Mouse (Mus musculus): ENCODE results near the gene Ambra1. TPM values are rescaled to one million over a fixed set of nuclear protein-coding genes. Genes with fewer than 3 reads are reported as not detected.

The Ambra1 gene
- polyA plus RNA-seq, 1 experiment: 15.8 TPM

GRCm38 (mm10) chr2:91729571-91729970, 363 bp upstream of the Ambra1 start:
- TF ChIP-seq FLI1 (IDR thresholded peaks at IDR 0.05; ENCODE audit: low read length) (no peak), GATA1 (IDR thresholded peaks at IDR 0.05; ENCODE audit: borderline replicate concordance, low read length) (no peak)
- no peaks in the 10 kb centered on the region for H3K9me3 ChIP-seq
- H3K27me3 ChIP-seq (replicated peaks): no peaks in the 10 kb centered on the region
- H3K4me3 ChIP-seq (replicated peaks): peak overlapping the region; percentile 98
- H3K36me3 ChIP-seq (replicated peaks; ENCODE audit: low read length): peaks cover 11% of the 10 kb centered on the region
- H3K4me1 ChIP-seq: peaks cover 40% of the 10 kb centered on the region

- peaks cover 52% of the 10 kb centered on the region for H3K4me1 ChIP-seq
- TF ChIP-seq FLI1 (IDR thresholded peaks at IDR 0.05; ENCODE audit: low read length): no peak
- TF ChIP-seq GATA1 (IDR thresholded peaks at IDR 0.05; ENCODE audit: borderline replicate concordance, low read length): no peak
- H3K4me3 ChIP-seq (replicated peaks): no peak overlapping the region
These were observed 5.3 kb downstream of the Ambra1 start for GRCm38 (mm10) chr2:91735221-91735620.

GRCm38 (mm10) chr2:91739586-91739985, 9.7 kb downstream of the Ambra1 start:
- no peak overlapping the region for H3K4me3 ChIP-seq (replicated peaks)

More at GRCm38 (mm10) chr2:91735221-91735620, 5.3 kb downstream of the Ambra1 start:
- Histone ChIP-seq H3K27me3 (replicated peaks) (no peaks in the 10 kb centered on the region), H3K9me3 (no peaks in the 10 kb centered on the region), H3K36me3 (replicated peaks; ENCODE audit: low read length) (peaks cover 27% of the 10 kb centered on the region)

DNA sequence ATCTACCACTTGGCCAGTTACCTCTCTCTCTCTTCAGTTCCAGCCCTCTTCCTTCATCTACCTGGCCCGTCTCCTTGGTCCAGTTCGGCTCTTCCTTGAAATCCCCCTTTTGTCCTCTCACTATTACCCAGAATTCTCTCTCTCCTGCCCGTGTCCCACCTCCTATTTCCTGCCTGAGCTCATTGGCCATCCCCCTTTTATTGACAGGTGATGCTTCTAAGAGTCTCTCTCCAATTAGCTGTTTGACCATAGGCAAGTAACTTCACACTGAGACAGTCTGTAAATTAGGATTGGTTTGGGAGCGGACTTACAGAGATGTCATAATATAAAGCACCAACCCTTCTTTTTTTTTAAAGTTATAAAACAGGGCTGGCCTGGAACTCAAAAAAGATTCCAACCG, 14.8 kb downstream of the Ambra1 start:
- H3K4me1 ChIP-seq: peaks cover 32% of the 10 kb centered on the region
- no peak for TF ChIP-seq FLI1 (IDR thresholded peaks at IDR 0.05; ENCODE audit: low read length)
- no peak for TF ChIP-seq GATA1 (IDR thresholded peaks at IDR 0.05; ENCODE audit: borderline replicate concordance, low read length)
- no peaks in the 10 kb centered on the region for H3K9me3 ChIP-seq
- H3K27me3 ChIP-seq (replicated peaks): no peaks in the 10 kb centered on the region
- peaks cover 13% of the 10 kb centered on the region for H3K36me3 ChIP-seq (replicated peaks; ENCODE audit: low read length)
- H3K4me3 ChIP-seq (replicated peaks): no peak overlapping the region

More at GRCm38 (mm10) chr2:91739586-91739985, 9.7 kb downstream of the Ambra1 start:
- no peak for TF ChIP-seq FLI1 (IDR thresholded peaks at IDR 0.05; ENCODE audit: low read length)
- TF ChIP-seq GATA1 (IDR thresholded peaks at IDR 0.05; ENCODE audit: borderline replicate concordance, low read length): no peak
- H3K27me3 ChIP-seq (replicated peaks): no peaks in the 10 kb centered on the region
- H3K4me1 ChIP-seq: peaks cover 66% of the 10 kb centered on the region
- H3K36me3 ChIP-seq (replicated peaks; ENCODE audit: low read length): peaks cover 24% of the 10 kb centered on the region
- H3K9me3 ChIP-seq: no peaks in the 10 kb centered on the region

- Histone ChIP-seq H3K36me3 (replicated peaks; ENCODE audit: low read length) (peaks cover 5% of the 10 kb centered on the region), H3K4me3 (replicated peaks) (no peak overlapping the region), H3K4me1 (peaks cover 43% of the 10 kb centered on the region), H3K27me3 (replicated peaks) (no peaks in the 10 kb centered on the region), H3K9me3 (no peaks in the 10 kb centered on the region)
- TF ChIP-seq FLI1 (IDR thresholded peaks at IDR 0.05; ENCODE audit: low read length) (no peak), GATA1 (IDR thresholded peaks at IDR 0.05; ENCODE audit: borderline replicate concordance, low read length) (no peak)
These were observed 19.9 kb downstream of the Ambra1 start for GRCm38 (mm10) chr2:91749811-91750261.

DNA sequence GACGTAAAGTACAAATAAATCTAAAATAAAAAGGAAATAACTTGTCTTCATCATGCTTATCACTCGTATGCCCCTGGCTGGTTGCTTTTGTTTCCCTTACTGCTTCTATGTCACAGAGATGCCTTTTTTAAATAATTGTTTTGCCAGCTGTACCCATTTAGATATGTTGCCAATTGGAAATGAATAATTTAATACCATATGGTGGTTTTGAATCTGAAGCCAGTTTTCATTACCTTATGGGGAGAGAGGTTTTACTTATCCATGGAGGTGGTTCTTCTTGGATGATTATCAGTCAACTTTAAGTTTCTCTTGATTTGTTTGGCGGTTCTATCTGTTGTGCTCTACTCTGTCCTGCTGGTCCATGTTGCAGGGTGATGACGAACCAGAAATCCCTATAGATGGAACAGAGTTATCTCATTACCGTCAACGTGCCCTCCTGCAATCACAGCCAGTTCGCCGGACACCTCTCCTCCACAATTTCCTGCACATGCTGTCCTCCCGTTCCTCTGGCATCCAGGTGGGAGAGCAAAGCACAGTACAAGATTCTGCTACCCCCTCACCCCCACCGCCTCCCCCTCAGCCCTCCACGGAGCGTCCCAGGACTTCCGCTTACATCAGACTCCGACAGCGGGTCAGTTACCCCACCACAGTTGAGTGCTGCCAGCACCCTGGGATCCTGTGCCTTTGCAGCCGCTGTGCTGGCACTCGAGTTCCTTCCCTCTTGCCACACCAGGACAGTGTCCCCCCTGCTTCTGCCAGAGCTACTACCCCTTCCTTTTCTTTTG, 42.2 kb downstream of the Ambra1 start:
- no peaks in the 10 kb centered on the region for H3K27me3 ChIP-seq (replicated peaks)
- H3K4me3 ChIP-seq (replicated peaks): no peak overlapping the region
- peaks cover 80% of the 10 kb centered on the region for H3K36me3 ChIP-seq (replicated peaks; ENCODE audit: low read length)
- H3K9me3 ChIP-seq: no peaks in the 10 kb centered on the region
- H3K4me1 ChIP-seq: peaks cover 16% of the 10 kb centered on the region
- TF ChIP-seq GATA1 (IDR thresholded peaks at IDR 0.05; ENCODE audit: borderline replicate concordance, low read length): no peak
- no peak for TF ChIP-seq FLI1 (IDR thresholded peaks at IDR 0.05; ENCODE audit: low read length)

- Histone ChIP-seq H3K4me3 (replicated peaks) (no peak overlapping the region), H3K36me3 (replicated peaks; ENCODE audit: low read length) (peaks cover 69% of the 10 kb centered on the region), H3K9me3 (no peaks in the 10 kb centered on the region), H3K4me1 (peaks cover 16% of the 10 kb centered on the region), H3K27me3 (replicated peaks) (no peaks in the 10 kb centered on the region)
- TF ChIP-seq GATA1 (IDR thresholded peaks at IDR 0.05; ENCODE audit: borderline replicate concordance, low read length) (no peak), FLI1 (IDR thresholded peaks at IDR 0.05; ENCODE audit: low read length) (no peak)
These were observed 43.4 kb downstream of the Ambra1 start for GRCm38 (mm10) chr2:91773309-91773708.

DNA sequence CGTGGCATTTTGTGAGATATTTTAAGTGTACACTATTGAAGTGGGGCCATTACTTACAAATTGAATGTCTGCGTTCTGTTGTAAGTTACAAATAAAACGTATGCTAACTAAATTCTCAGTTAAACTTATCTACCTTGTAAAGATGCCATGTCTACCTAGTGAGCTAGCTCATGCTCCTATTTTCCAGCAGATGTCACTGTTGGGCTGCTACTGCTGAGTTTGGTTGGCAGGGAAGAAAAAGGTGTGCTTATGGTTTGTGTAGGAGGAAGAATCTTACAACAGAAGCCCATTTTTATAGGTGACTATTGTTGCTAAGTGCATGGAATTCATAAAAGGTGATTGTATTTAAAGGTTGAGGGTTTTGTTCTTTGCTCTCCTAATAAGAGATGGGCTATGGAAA, 49.2 kb downstream of the Ambra1 start:
- Histone ChIP-seq H3K9me3 (no peaks in the 10 kb centered on the region), H3K4me3 (replicated peaks) (no peak overlapping the region), H3K27me3 (replicated peaks) (no peaks in the 10 kb centered on the region), H3K4me1 (peaks cover 11% of the 10 kb centered on the region), H3K36me3 (replicated peaks; ENCODE audit: low read length) (peaks cover 39% of the 10 kb centered on the region)
- no peak for TF ChIP-seq GATA1 (IDR thresholded peaks at IDR 0.05; ENCODE audit: borderline replicate concordance, low read length)
- TF ChIP-seq FLI1 (IDR thresholded peaks at IDR 0.05; ENCODE audit: low read length): no peak

DNA sequence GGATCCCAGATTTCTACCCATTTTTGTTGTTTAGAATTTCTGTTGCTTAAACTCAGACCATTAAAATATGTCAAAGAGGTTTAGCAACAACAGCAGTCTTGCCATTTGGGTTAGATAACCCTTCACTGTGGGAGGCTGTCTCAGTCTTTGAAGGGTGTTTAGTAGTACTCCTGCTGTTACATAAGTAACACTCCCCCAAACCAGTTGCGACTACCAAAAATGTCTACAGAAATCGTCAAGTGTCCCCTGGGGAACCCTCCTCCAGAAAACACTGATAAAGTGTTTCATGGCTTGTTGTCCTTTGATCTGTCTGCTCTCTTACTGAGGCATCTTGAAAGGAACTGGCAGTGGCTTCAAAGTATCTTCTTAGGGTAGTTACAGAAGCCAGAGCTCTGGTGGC, 61.7 kb downstream of the Ambra1 start:
- peaks cover 6% of the 10 kb centered on the region; the same call in 1 of the 2 replicates for H3K4me1 ChIP-seq
- TF ChIP-seq GATA1 (IDR thresholded peaks at IDR 0.05; ENCODE audit: borderline replicate concordance, low read length) (no peak), FLI1 (IDR thresholded peaks at IDR 0.05; ENCODE audit: low read length) (no peak)
- no peaks in the 10 kb centered on the region for H3K9me3 ChIP-seq
- peaks cover 15% of the 10 kb centered on the region for H3K36me3 ChIP-seq (replicated peaks; ENCODE audit: low read length)
- no peaks in the 10 kb centered on the region for H3K27me3 ChIP-seq (replicated peaks)
- no peak overlapping the region for H3K4me3 ChIP-seq (replicated peaks)

DNA sequence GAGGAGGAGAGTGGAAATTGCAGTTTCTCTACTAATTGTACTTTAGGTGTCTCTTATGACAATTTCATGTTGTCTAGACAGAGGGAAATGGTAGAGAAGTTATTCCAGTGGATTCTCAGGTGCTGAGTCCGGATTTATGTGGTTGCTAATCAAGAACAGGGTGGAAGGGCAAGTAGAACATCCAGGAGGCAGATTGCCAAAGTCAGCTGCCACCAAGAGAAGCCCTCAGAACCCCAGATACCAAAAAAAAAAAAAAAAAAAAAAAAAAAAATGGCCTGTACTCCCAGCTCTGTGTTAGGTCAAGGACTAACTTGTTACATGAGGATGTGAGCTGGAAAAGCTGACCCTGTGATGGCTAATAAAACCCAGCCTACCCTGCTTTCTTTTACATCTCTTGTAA, 62.4 kb downstream of the Ambra1 start:
- Histone ChIP-seq H3K4me3 (replicated peaks) (no peak overlapping the region), H3K36me3 (replicated peaks; ENCODE audit: low read length) (peaks cover 17% of the 10 kb centered on the region), H3K4me1 (peaks cover 6% of the 10 kb centered on the region; the same call in 1 of the 2 replicates), H3K9me3 (no peaks in the 10 kb centered on the region), H3K27me3 (replicated peaks) (no peaks in the 10 kb centered on the region)
- TF ChIP-seq GATA1 (IDR thresholded peaks at IDR 0.05; ENCODE audit: borderline replicate concordance, low read length): no peak
- TF ChIP-seq FLI1 (IDR thresholded peaks at IDR 0.05; ENCODE audit: low read length): no peak

All from megakaryocyte, embryonic 14.5 days (primary cell).